9 mouse cellular contexts compared by ENCODE assay signal in genomic region chr4:87767711-87768561, GRCm38 (mm10).
DNase-seq lines count a peak whose midpoint lies in the region; ATAC-seq and TF ChIP-seq lines count a peak whose summit lies in the region.
"Had no signal": no experiment of that assay in that cellular context is flagged by ENCODE, and none has a peak within 500 bp of the region (broad histone marks: within the 10 kb centered on the region; RNA-seq: fewer than 3 reads in every experiment).

No protein-coding gene starts in this region.

- H3K4me2 ChIP-seq in forebrain, embryonic 11.5 days (ENCODE audit: low read depth, low read length, severe bottlenecking): no peak overlapping the region
- no peak overlapping the region for H3K4me2 ChIP-seq in limb, embryonic 11.5 days (ENCODE audit: low read depth, severe bottlenecking)

- no peak overlapping the region for H3K4me3 ChIP-seq in forebrain, embryonic 11.5 days (ENCODE audit: low read depth, low read length)
- no peak overlapping the region for H3K4me3 ChIP-seq in limb, embryonic 11.5 days (ENCODE audit: low read depth, low read length)
- no peak overlapping the region for H3K4me3 ChIP-seq in layer of hippocampus, adult 2 months
- H3K4me3 ChIP-seq: left cerebral cortex, adult 2 months had no signal

- peaks cover 7% of the 10 kb centered on the region for H3K4me1 ChIP-seq in forebrain, embryonic 11.5 days (replicated peaks; ENCODE audit: control insufficient read depth, insufficient read depth, low read length)
- peaks cover 8% of the 10 kb centered on the region; the same call in 1 of the 2 replicates for H3K4me1 ChIP-seq in limb, embryonic 11.5 days (ENCODE audit: control insufficient read depth, insufficient read depth, low read length)

- no peaks in the 10 kb centered on the region for H3K9me3 ChIP-seq in forebrain, embryonic 11.5 days (ENCODE audit: control insufficient read depth, low read length)
- H3K9me3 ChIP-seq in limb, embryonic 11.5 days (ENCODE audit: control insufficient read depth, low read length): no peaks in the 10 kb centered on the region

- intact Hi-C loops in left cerebral cortex, postnatal 14 days (cut with DNase I): no loop called here
- intact Hi-C loops in left cerebral cortex, postnatal 36 days (cut with DNase I): no loop called here
- intact Hi-C loops in gastrocnemius, postnatal 36 days (cut with DNase I): no loop called here

- no peaks in the 10 kb centered on the region for H3K27me3 ChIP-seq in forebrain, embryonic 11.5 days (ENCODE audit: control insufficient read depth, insufficient read depth, low read length)
- H3K27me3 ChIP-seq in limb, embryonic 11.5 days (ENCODE audit: control insufficient read depth, insufficient read depth, low read length): no peaks in the 10 kb centered on the region

- no peak overlapping the region for H3K27ac ChIP-seq in forebrain, embryonic 11.5 days (ENCODE audit: low read depth, low read length)
- H3K27ac ChIP-seq in limb, embryonic 11.5 days (replicated peaks; ENCODE audit: low read depth, low read length): peak overlapping the region; percentile 30; the same call in 1 of the 2 replicates
- no peak overlapping the region for H3K27ac ChIP-seq in layer of hippocampus, adult 2 months
- H3K27ac ChIP-seq: left cerebral cortex, adult 2 months had no signal

- no peaks in the 10 kb centered on the region for H3K36me3 ChIP-seq in forebrain, embryonic 11.5 days (ENCODE audit: control insufficient read depth, insufficient read depth, low read length)
- no peaks in the 10 kb centered on the region for H3K36me3 ChIP-seq in limb, embryonic 11.5 days (ENCODE audit: control insufficient read depth, insufficient read depth, low read length)

- TF ChIP-seq CTCF in layer of hippocampus, adult 2 months (conservative IDR thresholded peaks at IDR 0.05): no peak

- H3K9ac ChIP-seq in forebrain, embryonic 11.5 days (ENCODE audit: low read length): no peak overlapping the region
- no peak overlapping the region for H3K9ac ChIP-seq in limb, embryonic 11.5 days (ENCODE audit: low read length)

- peak; percentile 17 to 40 for DNase-seq in left cerebral cortex, postnatal 14 days (ENCODE audit: low spot score in 2 of 2)
- DNase-seq in left cerebral cortex, postnatal 36 days (ENCODE audit: low spot score in 2 of 2): no peak
- peak; percentile 70 for DNase-seq in forebrain, embryonic 11.5 days (ENCODE audit: low spot score)
- DNase-seq in limb, embryonic 11.5 days (ENCODE audit: low spot score): peak; percentile 66
- DNase-seq in retina, postnatal 1 day: peak; percentile 50
- DNase-seq in gastrocnemius, postnatal 36 days: no peak
- no peak for DNase-seq in layer of hippocampus, adult 2 months (ENCODE audit: low spot score in 2 of 2)
- no peak for DNase-seq in adrenal gland, postnatal 25 days

- peak; percentile 94 for ATAC-seq in forebrain, embryonic 11.5 days (replicated peaks; ENCODE audit: low FRiP score)
- ATAC-seq in limb, embryonic 11.5 days (ENCODE audit: insufficient number of reproducible peaks, low FRiP score, low TSS enrichment, low read depth): peak; percentile 83

- 31% methylated on average over 11 of the region's 11 CpGs for WGBS in forebrain, embryonic 11.5 days
- 26% methylated on average over 11 of the region's 11 CpGs for WGBS in limb, embryonic 11.5 days

Comparison
In these comparisons a context has a peak if more than half of its experiments do, and no peak if none do; other contexts are left out.
1. DNase-seq: peak in left cerebral cortex, postnatal 14 days (2 of 2), forebrain, embryonic 11.5 days (single experiment), limb, embryonic 11.5 days (single experiment) and retina, postnatal 1 day (single experiment); none in left cerebral cortex, postnatal 36 days (0 of 2), gastrocnemius, postnatal 36 days (0 of 2), layer of hippocampus, adult 2 months (0 of 2) and adrenal gland, postnatal 25 days (single experiment).